Mouse (Mus musculus) liver, adult 2 months (tissue): ENCODE measurements around the gene Cchcr1.

Experiments
- CTCF ChIP-seq: fragments of 200-500 bp; IDR thresholded peaks from 2 replicates; pipeline ENCODE4 v1.5.1; 2011; ENCODE audit warnings: low read depth, low read length, control low read depth
- POLR2A ChIP-seq: fragments of 200-500 bp; IDR thresholded peaks from 2 replicates; pipeline ENCODE4 v1.6.1; 2011; ENCODE audit warnings: low read length, control low read depth; ENCODE audit not compliant: insufficient read depth; ENCODE audit errors: extremely low read depth

- no peak for TF ChIP-seq POLR2A
- TF ChIP-seq CTCF: peak; percentile 95
Measured at GRCm38 (mm10) chr17:35484066-35484465, 32.8 kb upstream of the Cchcr1 start.
